Mouse (Mus musculus) bone marrow macrophage, adult 2 months (primary cell): ENCODE measurements at regions not wholly inside any gene's neighbourhood (a gene's known extent, or its start where the extent isn't known, plus 50 kb on each side); places are given as distances from the start of the nearest gene placed in this dataset.

Source experiments
- H3K27ac ChIP-seq: 2 replicates; pipeline ENCODE4 v1.5.1; 2012; ENCODE audit warnings: low read depth, low read length; ENCODE audit not compliant: insufficient read depth
- H3K4me1 ChIP-seq: 2 replicates; pipeline ENCODE4 v1.6.1; 2012; ENCODE audit warnings: low read length; ENCODE audit not compliant: control insufficient read depth, insufficient read depth
- H3K4me3 ChIP-seq: 2 replicates; pipeline ENCODE4 v1.5.1; 2012; ENCODE audit warnings: mild to moderate bottlenecking, low read length, moderate library complexity; ENCODE audit not compliant: insufficient read depth
- CTCF ChIP-seq: IDR thresholded peaks from 2 replicates; pipeline ENCODE4 v1.5.1; 2012; ENCODE audit warnings: low read depth, mild to moderate bottlenecking, low read length, moderate library complexity
- POLR2A ChIP-seq: IDR thresholded peaks from 2 replicates; pipeline ENCODE4 v1.6.1; 2012; ENCODE audit warnings: mild to moderate bottlenecking, low read depth, low read length, borderline replicate concordance

DNA sequence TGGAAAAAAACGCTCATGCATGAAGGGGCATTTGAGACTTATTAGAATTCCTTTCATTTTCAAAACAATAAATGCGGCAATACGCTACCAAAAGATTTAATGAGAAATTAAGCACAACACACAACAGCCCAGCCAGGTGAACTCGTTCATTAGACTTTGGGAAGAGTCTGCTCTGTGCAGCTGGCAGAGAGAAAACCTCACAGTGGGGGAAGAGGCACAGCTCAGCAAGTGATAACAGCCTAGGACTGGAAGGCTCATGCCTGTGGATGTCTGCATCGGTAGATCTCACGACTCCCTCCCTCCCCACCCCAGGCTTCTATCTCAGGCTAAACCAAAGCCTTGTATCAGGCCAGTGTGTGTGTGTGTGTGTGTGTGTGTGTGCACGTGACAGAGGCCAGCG lies 169.3 kb upstream of the Cdh13 start:
- Histone ChIP-seq H3K27ac (no peak overlapping the region), H3K4me1 (no peaks in the 10 kb centered on the region), H3K4me3 (no peak overlapping the region)
- TF ChIP-seq CTCF (no peak), POLR2A (no peak)

DNA sequence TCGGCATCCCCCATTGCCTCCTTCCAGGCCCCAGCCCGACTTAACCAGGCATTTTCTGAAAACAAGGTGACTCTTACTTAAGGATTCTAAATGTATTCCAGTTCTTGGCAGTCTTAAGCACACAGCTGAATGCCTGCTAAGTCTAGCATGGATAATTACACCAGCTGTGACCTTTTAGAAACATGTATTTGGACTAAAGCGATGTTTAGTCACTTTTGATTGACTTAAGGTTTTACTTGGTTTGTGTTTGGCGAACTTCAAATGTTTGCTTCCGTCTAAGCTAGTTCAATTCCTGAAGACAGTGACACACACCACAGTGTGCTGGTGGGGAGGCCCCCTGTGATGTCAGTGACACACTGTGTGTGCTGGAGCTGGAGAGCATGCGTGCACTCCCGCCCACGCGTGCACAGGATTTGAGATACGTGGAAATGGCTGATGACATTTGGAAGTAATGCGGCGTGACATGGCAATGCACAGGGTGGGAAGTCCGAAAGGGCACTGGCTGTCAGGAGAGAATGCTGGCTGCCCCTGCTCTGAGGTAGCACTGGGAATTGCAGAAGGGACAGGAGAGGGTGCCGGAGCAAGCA lies 179.0 kb upstream of the Cdh13 start:
- no peaks in the 10 kb centered on the region for H3K4me1 ChIP-seq
- TF ChIP-seq POLR2A, result no peak
- no peak for TF ChIP-seq CTCF
- no peak overlapping the region for H3K27ac ChIP-seq
- no peak overlapping the region for H3K4me3 ChIP-seq

DNA sequence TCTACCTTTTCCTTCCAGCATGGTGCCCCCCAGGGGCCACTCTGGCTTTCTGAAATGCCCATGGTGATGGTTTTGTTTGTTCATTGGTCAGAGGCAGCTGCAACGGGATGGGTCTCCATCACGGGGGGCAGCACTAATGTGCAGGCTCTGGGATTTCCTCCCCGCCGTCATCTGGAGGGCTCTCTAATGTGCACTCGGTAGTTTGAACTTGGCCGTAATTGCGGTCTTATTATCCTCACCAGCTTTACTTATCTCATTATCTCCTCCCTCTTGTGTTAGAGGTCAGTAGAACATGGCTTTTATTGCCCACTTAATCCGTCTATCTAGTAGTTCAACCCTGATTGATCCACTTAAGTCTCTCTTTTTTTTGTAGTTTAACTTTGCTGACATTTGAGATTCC lies 182.2 kb upstream of the Cdh13 start:
- no peak for TF ChIP-seq CTCF
- TF ChIP-seq POLR2A, result no peak
- Histone ChIP-seq H3K27ac (no peak overlapping the region), H3K4me1 (no peaks in the 10 kb centered on the region), H3K4me3 (no peak overlapping the region)

DNA sequence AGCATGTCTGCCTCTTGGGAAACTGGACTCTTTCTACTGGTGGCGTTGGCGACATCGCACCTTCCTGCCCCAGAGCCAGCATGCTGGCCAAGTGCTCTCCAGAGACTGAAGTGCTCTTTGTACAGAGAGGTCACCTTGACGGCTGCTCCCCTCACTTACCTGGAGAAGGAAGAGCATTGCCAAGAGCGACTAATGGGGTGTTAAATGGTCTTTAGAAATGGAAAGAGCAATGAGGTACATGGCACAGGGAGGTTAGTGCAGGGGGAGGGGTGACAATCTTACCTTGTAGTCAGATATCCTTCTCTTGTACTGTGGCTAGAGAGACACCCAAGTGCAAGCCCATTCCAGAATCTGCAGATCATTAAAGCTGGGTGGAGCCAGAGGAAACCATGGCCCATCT lies 220.8 kb upstream of the Cdh13 start:
- H3K27ac ChIP-seq, result no peak overlapping the region
- TF ChIP-seq CTCF (no peak), POLR2A (no peak)
- no peak overlapping the region for H3K4me3 ChIP-seq
- H3K4me1 ChIP-seq, result no peaks in the 10 kb centered on the region

DNA sequence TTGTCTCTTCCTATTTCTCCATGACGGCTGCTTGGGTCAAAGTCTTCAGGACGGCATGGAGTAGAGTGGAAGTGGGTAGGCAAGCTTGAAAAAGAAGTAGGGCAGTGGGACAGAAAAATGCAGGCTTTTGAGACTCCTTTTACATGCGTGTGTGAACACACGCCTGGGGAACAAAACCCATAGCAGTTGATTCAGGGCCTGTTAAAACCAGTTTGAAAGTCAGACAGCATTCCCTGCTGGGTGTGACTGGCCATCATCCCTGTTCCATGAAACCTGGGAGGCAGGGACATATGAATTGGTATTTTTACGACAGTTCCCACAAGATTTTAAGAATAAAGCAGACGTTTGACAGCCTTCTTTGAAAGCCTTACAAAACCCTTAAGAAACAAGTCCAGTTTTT lies 226.8 kb upstream of the Cdh13 start:
- H3K27ac ChIP-seq, result no peak overlapping the region
- no peaks in the 10 kb centered on the region for H3K4me1 ChIP-seq
- no peak for TF ChIP-seq CTCF
- no peak for TF ChIP-seq POLR2A
- no peak overlapping the region for H3K4me3 ChIP-seq

DNA sequence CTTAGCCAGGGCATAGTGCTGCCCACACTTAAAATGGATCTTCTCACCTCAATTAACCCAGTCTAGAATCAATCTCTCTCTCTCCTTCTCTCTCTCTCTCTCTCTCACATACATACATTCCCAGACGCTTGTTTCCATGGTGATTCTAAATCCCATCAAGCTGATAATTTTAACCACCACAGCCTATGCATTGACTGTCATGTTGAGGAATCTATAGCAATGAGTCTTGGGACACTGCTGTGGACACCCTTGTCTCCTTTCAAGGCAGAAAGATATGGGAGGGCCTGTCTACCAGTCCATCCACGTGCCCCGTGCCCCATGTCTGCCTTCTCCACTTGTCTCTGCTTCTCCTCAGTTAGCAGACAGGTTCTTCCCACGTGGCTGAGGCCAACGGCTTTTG lies 228.0 kb upstream of the Cdh13 start:
- Histone ChIP-seq H3K4me1 (no peaks in the 10 kb centered on the region), H3K4me3 (no peak overlapping the region), H3K27ac (no peak overlapping the region)
- TF ChIP-seq POLR2A (no peak), CTCF (no peak)

DNA sequence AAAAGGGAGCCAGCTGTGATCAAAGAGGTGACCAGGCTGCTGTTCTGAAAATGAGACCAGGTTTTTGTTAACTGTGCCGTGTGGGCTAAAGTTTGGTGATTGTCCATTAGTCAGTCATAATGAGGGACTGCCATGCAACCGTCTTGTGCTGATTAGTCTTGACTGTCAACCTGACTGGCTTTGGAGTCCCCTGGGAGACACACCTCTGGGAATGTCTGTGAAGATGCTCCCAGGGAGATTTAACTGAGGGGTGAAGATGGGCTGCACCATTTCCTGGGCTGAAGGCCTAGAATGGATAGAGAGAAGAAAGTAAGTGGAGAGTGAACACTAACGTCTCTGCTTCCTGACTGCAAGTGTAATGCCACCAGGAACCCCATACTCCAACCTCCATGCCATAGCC lies 233.1 kb upstream of the Cdh13 start:
- H3K4me1 ChIP-seq, result no peaks in the 10 kb centered on the region
- no peak overlapping the region for H3K27ac ChIP-seq
- TF ChIP-seq CTCF, result no peak
- no peak for TF ChIP-seq POLR2A
- H3K4me3 ChIP-seq, result no peak overlapping the region

DNA sequence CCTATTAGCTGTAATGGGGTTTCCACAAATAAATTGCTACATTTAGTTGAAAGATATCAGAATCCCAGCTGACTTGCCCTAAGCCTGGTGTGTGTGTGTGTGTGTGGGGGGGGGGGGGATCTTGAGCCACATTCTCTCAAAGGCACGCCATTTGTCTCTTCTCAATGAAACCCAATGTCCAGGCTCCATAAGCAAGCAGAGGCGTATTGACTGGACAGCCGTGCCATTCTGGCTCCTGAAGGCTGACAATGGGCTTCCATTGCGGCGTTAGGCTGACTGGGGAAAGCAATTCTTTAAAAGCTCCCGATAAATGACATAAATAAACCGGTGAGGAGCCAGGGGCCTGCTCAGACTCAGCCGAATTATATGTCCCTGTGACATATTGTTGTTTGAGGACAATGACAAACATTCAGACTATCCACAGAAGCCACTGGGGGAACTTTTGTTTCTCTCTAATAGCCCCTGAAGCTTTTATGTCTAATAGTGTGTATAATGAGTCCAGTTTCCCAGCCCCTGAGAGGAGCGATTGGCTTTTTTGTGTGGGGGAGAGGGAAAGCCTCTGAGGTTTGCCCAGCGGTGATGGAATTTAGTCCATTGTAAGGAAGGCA lies 240.6 kb upstream of the Mphosph6 start:
- TF ChIP-seq POLR2A, result no peak
- no peak overlapping the region for H3K4me3 ChIP-seq

DNA sequence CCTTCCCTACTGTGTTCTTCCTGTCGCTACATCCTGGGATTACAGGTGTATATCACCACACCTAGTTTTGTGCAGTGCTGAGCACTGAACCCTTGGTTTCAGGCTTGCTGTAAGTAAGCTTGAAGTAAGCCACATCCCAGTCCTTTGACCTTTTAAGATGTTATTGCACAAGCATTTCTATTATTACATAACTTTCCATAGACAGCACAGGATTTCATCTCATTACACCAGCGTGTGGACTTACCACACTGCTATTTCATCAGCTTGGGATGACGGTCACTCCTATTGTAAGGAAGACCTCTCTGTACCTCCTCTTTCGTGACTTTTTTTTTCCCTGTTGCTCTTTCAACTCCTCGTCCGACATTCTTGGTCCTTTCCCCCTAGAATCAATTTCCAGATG lies 239.5 kb upstream of the Mphosph6 start:
- Histone ChIP-seq H3K4me3 (no peak overlapping the region), H3K4me1 (no peaks in the 10 kb centered on the region), H3K27ac (no peak overlapping the region)
- TF ChIP-seq CTCF (no peak), POLR2A (no peak)

More for the DNA sequence above, 240.6 kb upstream of the Mphosph6 start:
- Histone ChIP-seq H3K4me1 (no peaks in the 10 kb centered on the region), H3K27ac (no peak overlapping the region)

DNA sequence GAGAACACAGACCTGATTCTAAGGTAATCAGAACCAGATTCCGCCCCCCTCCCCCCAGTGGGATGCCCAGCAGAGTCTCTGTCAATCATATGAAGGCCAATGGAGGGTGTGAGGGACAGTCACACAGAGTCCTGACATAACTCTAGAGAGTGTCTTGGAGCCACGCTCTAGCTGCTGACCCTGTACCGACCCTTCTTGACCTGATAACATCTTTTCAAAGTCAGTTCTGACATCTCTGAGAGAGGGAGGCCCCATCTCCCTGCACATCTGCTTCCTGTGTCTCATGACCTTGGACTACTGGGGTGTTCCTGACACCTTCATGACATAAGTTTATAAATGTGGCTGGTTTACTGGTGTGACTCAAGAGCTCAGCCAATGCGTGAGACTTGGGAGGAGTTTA lies 236.1 kb upstream of the Mphosph6 start:
- no peaks in the 10 kb centered on the region for H3K4me1 ChIP-seq
- H3K27ac ChIP-seq, result no peak overlapping the region
- TF ChIP-seq POLR2A (no peak), CTCF (no peak)
- H3K4me3 ChIP-seq, result no peak overlapping the region

DNA sequence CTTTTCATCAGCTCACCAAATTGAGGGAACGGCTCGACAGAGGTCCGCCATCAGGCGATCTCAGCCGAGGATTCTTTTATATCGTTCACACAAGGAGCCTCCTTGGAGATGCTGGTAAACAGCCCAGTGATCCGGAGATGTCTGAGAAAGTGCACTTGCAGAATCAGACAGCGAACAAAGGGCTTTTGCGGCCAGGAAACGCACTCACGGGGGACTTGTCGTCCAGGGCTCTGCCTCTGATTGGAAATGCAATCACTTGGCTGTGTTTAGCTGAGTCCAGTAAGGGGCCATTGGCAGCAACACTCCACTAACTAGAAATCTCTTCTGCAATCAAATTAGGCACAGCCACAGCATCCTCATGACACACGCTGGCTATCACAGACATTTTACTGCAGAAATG lies 232.3 kb upstream of the Mphosph6 start:
- Histone ChIP-seq H3K4me3 (no peak overlapping the region), H3K4me1 (no peaks in the 10 kb centered on the region), H3K27ac (no peak overlapping the region)
- TF ChIP-seq POLR2A, result no peak
- TF ChIP-seq CTCF, result no peak
